Mouse (Mus musculus) thymus, adult 2 months (tissue): ENCODE results near the gene Rab24.

Experiments used
- CTCF ChIP-seq: fragments of 200-500 bp; IDR thresholded peaks from 2 replicates; pipeline ENCODE4 v1.5.1; 2012; ENCODE audit warnings: mild to moderate bottlenecking, control low read depth, low read length, moderate library complexity, borderline replicate concordance; ENCODE audit not compliant: control insufficient read depth, poor library complexity, insufficient read depth; ENCODE audit errors: extremely low read depth
- POLR2A ChIP-seq: fragments of 200-500 bp; IDR thresholded peaks from 2 replicates; pipeline ENCODE4 v1.6.1; 2012; ENCODE audit warnings: mild to moderate bottlenecking, low read length, control low read depth, moderate library complexity; ENCODE audit not compliant: control insufficient read depth, poor library complexity, insufficient read depth; ENCODE audit errors: extremely low read depth

DNA sequence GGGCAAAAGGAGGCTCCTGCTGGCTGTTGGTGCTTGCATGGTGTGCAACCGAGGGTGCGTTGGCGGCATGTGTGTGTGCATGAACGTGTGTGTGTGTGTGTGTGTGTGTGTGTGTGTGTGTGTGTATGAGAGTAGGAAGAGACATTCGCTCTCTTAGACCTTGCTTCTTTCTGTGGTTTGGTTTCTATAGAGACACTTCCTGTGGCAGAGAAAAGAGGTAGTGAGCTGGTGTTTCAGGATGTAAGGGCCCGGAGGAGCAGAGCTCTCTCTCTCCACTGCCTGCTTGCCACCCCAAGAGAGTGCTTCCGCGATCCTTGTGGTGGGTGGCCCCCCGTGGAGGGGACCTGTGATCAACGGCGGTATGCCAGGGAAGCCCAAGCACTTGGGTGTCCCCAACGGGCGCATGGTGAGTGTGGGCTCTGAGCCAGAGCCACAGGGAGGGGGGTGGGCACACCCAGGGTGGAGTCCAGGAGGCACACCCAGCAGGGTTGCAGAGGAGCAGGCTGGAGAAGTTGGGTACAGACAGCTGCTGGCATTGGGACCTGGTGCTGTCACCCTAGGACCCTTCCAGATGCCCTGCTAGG, 47.9 kb upstream of the Rab24 start, which contains the start of gene Rgs14:
- TF ChIP-seq CTCF (no peak), POLR2A (peak; percentile 80)
